Mouse (Mus musculus) 3134 (cell line): ENCODE results near the gene Inhba.

Source experiments
- DNase-seq: peaks from one replicate; pipeline ENCODE4 v3.0.0-alpha.2; 2011; ENCODE audit warnings: low spot score; ENCODE audit not compliant: insufficient read length; ENCODE audit errors: extremely low read depth

Gene Inhba

DNA sequence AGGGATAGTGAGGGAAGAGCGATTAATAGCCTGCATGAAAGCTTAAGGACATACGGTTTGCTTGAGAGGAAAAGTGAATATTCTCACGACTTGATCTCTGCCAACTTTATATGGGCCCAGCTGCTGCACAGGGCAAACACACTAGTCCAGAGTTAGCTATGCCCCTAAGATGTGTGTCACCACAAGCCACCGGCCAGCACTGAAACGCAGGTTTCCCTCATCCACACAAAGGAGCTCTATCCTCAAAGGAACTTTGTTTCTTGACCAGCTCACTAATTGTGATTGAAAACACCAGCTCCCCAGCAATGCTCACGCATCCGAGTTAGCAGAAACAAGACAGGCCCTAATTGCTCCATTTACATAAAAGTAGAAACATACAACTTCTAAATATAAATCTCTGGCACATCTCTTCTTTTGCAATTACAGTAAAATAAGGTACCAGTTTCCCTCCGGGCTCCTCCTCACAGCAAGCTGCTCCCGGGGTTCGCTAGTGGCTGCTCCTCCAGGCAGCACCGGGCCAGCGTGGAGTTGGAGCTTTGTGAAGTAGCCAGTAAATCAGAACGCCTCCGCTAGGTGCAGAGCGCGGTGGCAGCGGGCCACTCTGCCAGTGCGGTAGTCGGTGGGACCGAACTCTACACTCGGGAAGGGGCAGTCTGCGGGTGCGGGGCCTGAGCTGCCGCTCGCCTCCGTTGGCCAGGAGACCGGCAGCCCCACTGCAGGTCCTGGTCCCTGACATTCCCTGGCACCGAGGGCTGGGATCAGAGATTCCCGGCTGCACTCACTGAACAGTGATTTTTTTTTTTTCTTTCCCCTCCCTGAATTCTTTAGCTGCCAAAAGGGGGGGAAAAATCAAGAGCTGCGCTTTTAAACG lies at the start of gene Inhba:
Gene Inhba (plus strand): TSS at position 480 of the 871 bp plus-strand sequence.
- peak; percentile 78 for DNase-seq

- no peak for DNase-seq
These were observed 35.1 kb upstream of the Inhba start for GRCm38 (mm10) chr13:15976584-15976983.

GRCm38 (mm10) chr13:15979551-15979950 lies 32.1 kb upstream of the Inhba start:
- no peak for DNase-seq

- DNase-seq: no peak
These were observed 29.6 kb upstream of the Inhba start for GRCm38 (mm10) chr13:15982041-15982440.

DNA sequence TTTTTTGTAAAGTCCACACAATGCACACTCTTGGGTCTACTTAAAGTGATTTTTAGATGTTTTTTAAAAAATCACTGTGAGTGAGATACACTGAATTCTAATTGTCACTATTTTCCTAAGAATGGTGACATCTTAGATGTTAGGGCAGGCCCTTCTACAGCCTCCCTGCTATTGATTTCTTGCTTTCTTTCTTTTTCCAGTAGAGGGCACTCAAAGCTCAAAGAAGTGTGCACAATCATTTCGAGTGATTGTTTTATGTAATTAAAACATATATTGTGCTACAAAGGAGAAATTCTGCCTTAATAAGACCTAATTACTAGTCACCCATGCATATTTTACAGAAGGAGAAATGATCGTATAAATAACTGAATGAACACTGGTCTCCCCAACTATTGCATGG lies 25.9 kb upstream of the Inhba start:
- DNase-seq: no peak

DNA sequence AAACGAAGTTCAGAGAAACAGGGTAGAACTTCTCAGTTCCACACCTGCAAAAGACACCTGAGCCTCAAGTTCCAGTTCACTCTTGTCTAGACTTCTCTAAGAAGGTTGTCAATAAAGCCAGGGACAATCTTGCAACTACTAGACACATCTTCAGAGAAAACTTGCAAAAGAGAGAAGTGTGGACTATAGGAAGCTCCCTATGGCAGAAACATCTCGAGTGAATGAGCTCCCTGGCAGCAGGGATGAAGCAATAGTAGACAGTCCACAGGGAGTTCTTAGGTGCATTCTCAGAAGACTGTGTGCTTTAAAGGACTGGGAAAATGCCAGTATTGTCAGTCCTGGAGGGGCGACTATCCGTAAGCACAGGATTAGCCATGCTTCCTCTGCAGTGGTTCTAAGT lies 25.5 kb upstream of the Inhba start:
- DNase-seq: no peak

- no peak for DNase-seq
These were observed 16.3 kb upstream of the Inhba start for GRCm38 (mm10) chr13:15995314-15995713.

- no peak for DNase-seq
These were observed 6.1 kb upstream of the Inhba start for GRCm38 (mm10) chr13:16005517-16005916.

DNA sequence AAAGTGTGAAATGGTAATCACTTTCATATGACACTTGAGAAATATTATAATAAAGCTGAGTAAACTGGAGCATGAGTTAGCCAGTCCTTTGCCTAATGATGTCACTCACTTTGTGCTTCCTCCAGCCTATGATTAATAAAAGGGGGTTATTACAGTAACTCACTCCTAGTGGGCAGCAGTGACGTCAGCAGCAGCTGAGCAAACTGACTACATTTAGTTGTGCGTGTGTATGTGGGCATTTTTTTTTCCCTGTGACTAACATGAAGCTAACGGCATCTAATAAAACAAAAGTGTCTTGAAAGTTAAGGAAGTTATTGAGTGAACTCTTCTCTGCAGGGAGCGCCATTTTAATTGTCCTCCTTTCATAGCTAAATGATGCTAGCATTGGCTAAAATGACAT lies 3.9 kb upstream of the Inhba start:
- DNase-seq: no peak

DNA sequence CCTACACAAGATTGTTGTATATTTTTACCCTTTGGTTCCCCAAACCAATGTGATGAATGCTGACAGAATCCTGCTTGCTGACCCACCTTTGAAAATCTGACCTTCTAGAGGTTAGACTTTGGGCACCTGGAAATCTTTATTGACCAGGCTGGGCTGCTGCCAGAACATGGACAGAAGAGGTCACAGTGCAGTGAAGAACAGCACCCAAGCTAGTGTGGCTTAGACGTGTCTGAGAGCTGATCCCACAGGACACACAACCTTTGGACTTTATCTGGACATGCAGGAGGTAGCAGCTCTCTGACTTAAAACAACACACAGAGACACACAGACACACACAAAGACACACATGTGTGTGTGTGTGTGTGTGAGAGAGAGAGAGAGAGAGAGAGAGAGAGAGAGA lies 3.3 kb upstream of the Inhba start:
- no peak for DNase-seq

GRCm38 (mm10) chr13:16009766-16010465 lies 1.7 kb upstream of the Inhba start:
- DNase-seq: no peak

DNA sequence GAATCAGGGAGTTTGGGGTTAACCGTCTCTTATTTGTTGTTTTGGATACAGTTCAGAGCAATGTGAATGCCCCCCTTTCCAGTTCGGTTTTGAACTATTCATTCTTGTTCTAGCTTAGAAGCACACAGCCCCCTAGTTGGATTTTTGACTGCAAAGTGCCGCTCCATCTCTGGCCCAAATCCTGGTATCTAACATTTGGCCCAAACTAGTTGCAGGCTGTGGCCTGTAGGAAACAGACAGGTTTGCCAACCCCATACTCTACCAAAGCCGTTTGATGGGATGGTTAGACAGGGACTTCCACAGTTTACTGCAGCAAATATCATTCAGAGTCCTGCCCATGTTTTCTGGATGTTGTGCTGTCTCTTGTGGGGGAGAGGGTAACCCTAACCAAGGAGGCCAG lies 1.1 kb upstream of the Inhba start:
- no peak for DNase-seq

DNA sequence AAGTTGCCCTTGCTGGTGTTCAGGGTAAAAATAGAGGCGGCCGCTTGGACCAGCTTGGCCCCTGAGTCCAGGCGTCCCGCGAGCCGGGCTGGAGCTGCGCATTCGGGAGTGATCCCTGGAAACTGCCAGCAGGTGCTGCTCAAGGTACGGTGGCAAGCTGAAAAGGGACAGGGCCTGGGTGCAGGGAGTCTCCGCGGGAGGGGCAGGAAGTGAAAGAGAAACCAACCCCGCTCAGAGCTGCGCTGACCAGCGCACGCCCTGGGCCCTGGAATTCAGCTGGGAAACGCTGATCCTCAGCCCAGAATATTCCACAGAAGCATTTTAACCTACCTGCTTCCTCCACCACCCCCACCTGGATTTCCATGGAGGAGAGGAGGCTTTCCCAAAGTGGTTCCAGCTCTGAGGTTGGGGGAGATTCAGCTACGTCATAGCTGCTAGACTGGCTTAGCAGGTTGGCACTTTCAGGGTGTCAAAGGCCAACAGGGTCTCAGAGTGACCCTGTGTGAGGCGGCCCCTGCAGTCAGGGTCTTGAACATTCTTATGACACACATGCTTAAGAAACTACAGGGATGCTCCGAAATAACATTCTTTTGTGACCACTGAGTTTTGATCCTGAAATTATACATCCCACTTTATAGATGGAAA lies 714 bp downstream of the Inhba start:
- DNase-seq: peak; percentile 89

DNA sequence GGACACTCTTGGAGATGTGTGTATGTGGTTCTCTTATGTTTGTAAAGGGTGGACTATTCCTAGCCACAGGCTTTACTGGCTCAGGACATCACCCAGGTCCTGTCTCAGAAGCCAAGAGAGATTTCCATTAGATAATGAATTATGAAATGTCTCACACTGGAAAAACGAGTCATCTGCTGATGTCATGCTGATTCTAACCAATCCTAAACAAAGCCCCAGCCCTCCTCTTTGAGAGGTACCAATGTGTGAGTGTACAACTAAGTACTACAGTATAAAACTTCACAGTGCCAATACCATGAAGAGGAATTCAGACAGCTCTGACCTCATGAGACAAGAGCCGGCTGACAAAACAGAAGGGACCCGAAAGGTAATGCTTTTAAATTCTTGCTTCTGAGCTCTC lies 2.5 kb downstream of the Inhba start:
- DNase-seq: no peak

- peak; percentile 48 for DNase-seq
These were observed 4.9 kb downstream of the Inhba start for GRCm38 (mm10) chr13:16016506-16016905.

DNA sequence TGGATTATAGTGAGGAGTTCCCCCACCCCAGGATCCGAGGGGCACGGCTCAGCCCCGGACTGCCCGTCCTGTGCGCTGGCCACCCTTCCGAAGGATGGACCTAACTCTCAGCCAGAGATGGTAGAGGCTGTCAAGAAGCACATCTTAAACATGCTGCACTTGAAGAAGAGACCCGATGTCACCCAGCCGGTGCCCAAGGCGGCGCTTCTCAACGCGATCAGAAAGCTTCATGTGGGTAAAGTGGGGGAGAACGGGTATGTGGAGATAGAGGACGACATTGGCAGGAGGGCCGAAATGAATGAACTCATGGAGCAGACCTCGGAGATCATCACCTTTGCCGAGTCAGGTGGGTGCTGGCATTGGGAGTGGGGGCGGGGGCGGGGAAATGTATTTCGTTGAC lies 5.7 kb downstream of the Inhba start:
- peak; percentile 72 for DNase-seq

DNA sequence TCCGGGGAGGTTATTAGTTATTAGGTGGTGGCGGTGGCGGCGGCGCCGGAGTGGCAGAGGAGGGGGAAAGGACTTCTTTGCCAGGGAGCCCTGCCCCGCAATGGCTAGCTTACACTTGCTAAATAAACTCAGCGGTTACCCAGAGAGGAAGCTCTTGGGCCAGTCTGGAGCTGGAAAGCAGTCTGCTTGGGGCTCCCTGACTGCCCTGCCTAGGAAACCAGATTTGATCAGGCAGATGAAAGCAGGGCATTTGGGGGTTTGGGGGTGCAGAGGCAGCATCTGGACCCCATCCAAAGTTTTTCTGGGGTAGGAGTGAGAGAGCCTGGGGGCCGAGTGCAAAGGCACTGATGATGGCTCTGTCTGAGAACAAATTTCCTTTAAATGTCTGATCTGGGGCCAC lies 6.1 kb downstream of the Inhba start:
- DNase-seq: no peak

DNA sequence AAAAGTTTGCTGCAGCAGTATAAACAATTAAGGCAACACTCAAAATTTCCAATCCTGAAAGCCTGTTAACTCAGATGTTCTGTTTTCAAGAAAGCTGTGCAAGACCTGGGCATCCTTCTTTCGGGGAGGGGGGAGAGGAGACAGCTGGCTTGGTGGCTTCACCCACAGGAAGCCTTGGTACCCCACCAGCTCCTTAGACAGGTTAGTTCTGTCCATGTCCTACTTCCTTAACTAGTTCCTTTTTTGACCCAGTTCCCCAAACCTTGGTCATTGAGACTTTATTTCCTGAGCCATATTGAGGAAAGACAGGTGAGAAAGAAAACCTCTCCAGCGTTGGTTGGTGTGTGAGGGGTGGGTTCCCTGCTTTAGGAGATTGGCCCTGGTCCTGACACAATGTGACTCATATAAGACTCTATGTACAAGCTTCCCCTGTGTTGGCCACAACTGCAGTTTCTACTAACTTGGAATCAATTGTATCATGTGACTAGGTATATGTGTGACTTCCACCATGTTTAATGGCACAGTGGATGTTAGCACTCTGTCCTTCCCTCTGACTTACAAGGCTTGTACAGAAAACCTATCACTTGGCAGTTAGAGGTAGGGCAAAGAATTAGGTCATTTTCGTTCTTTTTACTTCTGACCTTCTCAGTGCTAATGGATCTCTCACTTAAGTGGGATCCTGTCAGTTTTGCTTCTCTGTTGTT lies 7.3 kb downstream of the Inhba start:
- no peak for DNase-seq

GRCm38 (mm10) chr13:16020659-16021058 lies 9.0 kb downstream of the Inhba start:
- DNase-seq: no peak

GRCm38 (mm10) chr13:16021181-16021580 lies 9.5 kb downstream of the Inhba start:
- no peak for DNase-seq

GRCm38 (mm10) chr13:16021849-16022248 lies 10.2 kb downstream of the Inhba start:
- no peak for DNase-seq
